Mouse (Mus musculus) spleen, adult 12 weeks (tissue): ENCODE data around the gene Rin2.

ENCODE experiments used
- DNase-seq: peaks from one replicate; pipeline ENCODE4 v3.0.0; 2022; ENCODE audit warnings: low spot score

The Rin2 gene

DNA sequence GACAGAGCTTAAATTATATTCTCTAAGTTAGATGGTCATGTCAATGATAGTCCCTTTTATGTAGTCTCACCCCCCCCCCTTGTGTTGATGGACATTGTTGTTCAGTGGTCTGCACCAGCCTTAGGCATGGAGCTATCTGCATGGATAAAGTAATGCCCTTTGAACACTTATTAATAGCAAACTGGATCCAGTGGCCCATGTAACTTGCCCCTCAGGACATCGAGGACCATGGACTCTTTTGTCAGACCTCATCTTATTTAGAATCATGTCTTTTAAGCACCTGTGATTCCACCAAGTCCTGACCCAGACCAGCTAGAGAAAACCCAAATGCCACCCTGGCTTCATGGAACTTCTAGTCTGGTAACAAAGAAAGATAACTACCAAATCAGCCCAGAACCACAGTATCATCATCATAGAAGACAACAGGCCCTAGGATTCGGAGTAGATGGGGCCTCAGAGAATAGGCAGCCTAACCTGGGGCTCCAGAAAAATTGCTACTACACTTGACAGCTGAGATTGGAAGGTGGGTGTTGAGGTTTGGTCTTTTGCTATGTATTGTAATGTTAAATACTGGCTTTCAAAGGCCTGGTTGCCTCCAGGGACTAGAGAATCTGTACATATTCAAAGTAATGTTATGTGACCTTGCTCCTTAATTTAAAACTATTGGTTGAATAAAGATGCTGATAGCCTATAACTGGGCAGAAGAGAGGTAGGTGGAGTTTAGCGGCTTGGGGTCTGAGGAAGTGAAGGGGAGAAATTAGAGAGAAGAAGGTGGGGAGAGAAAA is 113.7 kb downstream of the Rin2 start:
- no peak for DNase-seq

DNA sequence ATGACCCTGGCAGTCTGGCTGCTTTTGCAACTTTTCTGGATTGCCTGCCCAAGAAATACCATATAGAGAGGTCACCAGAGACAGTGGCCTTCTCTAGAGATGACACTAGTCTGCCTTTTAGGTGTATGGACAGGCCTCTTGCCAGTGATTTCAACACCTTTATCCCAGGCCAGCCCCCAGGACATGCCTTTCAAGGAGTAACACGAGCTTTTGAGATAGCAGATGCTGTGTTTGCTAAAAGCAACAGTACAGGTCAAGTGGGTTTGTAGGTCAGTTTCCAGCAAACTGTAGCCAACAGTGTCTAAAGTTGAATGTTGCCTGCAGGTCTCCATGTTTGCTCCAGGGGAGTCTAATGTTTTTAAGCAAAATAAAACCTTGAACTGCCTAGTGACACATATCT is 118.7 kb downstream of the Rin2 start:
- DNase-seq: no peak

DNA sequence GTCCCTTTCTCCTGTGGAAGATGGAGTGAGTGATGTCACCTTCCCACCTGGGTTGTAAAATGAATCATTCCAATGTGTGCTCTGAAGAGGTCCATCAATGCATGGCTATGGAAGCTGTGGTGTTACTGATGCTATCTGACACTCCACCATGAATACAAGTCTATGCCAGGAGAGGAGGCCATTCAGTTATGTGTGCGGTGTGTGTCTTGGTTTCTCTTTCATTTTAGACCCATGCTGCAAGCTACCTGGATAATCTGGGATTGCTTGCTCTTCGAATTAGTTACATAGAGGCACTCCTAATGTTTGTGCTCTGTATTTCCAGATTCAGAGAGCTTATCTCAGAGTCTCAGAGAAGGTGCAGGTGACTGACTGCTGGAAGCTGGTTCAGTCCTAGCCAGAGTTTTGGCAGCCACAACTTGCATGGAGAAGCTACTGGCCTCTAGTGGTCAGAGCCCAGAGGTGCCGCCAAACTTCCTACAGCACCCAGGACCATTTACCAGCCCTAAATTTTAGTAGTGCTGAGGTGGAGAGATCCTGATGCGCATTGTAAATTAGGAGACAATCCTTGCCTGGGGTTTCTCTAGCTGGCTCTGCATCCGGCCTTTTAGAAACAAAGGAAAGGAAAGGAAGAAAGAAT is 119.4 kb downstream of the Rin2 start:
- no peak for DNase-seq

DNA sequence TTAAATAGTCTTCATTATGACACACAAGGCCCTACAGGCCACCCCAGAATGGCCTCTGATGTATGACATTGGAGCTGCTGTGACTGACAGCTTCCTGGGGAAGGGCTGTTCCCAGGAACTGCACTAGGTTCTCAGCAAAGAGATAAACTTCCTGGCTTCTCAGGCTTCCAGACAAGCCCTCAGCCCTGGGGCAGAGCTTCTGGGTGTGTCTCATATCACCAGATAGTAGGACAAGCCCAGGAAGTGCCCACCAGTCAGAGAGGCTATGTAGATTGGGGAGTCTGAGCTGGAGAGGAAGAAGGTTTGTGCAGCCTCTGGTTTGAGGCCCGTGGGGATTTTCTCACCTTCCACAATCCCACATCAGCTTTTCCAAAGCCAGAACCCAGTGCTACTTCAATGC is 122.8 kb downstream of the Rin2 start:
- no peak for DNase-seq

DNA sequence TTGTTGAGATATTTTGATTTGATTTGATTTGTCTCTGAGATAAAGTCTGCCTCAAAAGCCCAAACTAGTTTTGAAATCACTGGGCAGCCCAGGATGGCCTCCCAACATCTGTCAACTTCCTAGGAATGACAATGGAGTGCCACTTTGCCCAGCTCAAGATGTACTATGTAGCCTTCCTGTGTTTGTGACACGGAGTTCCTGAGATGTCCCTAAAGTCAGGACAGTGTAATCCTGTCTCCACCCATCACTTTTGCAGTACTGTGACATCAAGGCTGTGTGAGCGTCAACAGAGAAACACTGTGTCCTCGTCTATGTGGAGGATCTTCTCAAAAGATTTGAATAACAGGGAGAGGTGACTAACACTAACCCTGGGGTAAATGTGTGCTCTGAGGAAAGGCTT is 123.9 kb downstream of the Rin2 start:
- DNase-seq: no peak

DNA sequence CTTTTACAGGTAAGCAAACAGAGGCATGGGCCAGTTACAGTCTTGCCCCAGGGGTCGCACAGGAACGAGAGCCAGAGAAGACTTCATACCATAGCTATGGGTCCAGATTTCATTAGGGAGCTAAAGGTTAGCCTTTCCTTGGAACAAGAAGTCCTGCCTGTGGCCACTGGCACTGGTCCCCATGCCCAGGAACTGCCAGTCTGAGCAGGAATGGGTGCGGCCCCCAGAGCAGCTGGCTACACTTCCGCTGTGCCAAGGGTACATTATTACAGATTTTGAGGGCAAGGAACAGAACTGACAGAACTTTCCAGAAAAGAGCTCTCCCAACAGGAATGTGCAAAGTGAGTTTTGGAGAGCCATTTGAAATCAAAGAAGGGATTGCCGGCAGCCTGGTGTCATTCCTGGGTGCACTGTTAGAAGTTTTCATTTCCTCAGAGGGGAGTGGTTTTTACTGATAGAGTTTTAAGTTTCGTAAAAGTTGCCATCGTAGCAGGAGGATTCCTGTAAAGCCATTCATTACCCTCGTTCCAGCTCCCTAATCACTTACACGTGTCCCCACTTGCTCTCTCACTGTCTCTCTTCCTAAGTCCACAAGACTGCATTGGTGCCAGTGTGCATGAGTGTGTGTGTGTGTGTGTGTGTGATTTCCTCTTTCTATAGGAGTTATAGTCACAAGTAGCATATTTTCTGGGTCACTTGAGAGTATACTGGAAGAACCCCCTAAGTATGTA is 126.5 kb downstream of the Rin2 start:
- no peak for DNase-seq

DNA sequence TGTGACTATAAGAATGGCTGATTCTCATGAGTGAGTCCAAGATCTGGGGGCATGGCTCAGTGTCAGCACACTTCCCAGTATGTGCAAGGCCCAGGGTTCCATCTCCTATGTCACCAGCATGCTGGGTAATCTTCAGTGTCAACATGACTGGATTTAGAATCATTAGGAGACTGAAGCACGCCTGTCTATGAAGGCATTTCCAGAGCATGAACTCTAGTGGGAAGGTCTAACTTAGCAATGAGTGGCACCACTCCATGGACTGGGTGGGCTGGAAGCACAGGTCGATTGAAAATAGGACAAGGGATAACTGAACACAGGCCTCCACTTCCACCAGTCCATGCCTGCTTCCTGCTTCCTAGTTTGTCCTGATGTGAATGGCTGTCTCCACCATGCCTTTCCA is 127.6 kb downstream of the Rin2 start:
- no peak for DNase-seq

DNA sequence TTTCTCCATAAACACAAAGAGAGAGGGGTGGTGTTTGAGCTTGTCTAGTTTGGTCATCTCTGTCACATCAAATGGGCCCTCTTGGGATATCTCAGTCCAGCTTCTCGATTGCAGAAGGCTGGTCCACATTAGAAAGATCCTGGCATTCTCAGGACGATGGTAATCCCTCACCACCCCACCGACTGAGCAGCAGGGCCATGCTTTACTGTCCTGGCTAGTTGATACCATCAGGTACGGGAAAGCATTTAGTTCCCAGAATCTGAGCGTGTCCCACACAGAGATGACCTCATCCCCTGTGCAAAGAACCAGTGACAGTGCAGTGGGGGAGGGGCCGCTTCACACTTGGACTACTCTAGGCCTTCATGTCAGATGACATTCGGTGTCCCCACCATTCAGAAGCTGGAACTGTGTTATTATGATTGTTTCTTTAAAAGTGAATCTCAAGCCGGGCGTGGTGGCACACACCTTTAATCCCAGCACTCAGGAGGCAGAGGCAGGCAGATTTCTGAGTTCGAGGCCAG is 128.9 kb downstream of the Rin2 start:
- no peak for DNase-seq

DNA sequence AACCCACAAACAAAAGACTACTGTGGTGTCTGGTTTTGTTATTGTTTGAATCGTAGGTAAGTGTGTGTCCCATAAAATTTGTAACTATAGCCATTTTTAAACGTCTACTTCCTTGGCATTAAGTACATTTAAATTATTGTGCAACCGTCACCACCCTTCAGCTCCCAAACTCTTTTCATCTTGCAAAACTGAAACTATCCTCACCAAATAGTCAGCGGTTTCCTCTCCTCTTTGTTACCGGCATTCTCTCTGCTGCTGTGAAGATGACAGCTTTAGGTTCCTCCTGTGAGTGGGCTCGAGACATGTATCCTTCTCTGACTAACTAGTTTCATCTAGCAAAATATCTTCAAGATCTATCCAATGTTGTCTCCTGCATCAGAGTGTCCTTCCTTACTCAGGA is 129.5 kb downstream of the Rin2 start:
- DNase-seq: no peak

DNA sequence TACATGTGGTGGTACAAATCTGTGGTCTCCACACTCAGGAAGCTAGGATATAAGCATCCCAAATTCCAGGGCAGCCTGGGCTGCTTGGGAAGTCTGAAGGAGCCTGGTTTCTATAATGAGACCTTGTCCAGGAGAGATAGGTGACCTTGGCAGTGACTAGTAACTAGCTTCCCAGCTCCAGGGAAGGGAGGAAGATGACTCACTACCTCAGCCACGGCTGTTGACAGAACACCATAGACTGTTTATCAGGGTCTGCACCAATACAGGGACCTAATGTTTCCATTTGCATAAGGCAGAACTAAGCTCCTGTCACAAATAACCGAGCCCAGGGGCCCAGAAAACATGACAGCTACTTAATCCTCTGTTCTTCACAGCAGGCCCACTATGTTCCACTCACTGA is 132.3 kb downstream of the Rin2 start:
- DNase-seq: no peak

DNA sequence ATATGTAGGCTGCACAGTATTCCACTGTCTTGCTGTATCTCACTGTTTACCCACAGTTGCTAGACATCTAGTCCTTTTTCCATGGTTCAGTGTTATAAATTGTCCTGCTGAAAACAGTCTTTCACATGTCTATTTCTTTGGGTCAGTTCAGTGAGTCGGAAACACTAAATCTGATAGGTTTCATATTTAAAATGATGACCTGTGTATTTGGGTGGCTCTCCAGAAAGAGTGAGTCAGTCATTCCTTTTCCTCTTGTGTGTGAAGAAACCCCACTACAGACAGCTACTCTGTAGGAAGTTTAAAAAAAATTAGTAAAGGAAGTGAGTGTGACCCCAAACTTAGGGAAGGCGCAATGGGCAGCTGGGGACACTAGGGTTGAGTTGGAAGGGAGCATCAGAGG is 133.2 kb downstream of the Rin2 start:
- DNase-seq: no peak

DNA sequence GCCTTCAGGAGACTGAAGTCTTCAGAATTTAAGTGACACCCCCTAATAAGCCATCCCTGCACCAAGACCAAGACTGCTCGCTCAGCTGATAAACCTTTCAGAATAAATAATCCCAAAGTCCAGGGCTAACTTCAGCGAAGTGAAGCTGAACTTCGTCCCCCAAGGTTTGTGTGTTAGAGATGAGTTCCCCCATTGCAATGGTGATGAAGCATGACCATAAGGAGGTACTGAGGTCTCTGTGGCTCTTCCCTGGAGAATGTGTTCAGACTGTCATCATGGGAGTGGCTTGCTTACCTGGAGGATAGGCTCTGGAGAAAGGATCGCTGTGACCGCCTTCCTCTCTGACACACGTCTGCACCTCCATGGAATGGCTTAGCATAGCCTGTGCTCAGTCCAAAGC is 133.7 kb downstream of the Rin2 start:
- DNase-seq: no peak

DNA sequence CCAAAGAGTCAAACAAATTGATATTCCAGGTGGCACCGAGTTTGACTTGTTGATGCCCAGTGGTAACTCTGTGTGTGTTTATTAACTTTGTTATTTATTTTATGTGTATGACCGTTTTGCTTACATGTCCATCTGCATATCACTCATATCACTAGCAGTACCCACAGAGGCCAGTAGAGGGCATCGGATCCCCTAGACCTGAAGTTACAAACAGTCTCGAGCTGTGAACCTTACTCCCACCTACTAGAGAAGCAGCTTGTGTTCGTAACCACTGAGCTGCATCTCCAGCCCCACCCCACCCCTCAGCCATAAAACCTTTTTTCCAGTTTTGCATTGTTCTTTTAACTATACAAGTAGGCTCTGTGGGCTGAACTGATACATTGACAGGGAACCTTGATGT is 135.7 kb downstream of the Rin2 start:
- DNase-seq: no peak

DNA sequence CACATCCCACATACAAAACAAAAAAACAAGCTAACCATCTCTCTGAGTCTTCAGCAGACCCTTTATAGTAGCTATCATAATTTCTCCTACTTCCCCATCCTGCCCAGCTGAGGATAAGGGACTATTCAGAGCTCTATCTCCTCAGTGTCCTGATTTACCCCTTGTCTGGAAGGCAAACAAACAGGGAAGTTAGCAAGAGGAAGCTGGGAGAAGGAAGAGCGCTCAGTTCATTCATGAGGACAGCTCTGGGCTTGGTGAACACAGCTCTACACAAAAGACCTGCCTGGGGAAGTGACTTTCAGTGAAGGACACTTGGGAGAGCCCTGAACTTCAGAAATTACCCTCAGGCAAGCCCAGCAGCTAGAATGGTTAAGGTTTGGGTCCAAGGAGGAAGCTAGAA is 137.8 kb downstream of the Rin2 start:
- no peak for DNase-seq

DNA sequence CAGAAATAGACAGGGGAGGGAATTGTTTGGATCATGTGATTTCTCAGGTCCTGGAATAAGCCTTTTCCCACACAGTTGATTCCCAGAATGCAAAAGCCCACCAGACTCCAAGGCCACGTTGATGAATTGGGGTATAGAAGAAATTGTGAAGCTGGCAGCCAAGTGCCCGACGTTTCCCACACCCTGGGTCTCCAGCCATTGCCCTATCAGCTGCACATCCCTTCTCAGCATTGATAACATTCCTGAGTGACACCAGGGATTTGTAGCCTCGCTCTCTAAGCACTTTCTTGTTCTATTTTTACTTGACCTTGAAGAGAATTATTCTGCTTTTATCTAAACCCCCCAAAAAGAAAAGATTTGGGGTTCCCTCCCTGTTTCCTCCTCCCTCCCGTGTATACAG is 142.2 kb downstream of the Rin2 start:
- DNase-seq: no peak

DNA sequence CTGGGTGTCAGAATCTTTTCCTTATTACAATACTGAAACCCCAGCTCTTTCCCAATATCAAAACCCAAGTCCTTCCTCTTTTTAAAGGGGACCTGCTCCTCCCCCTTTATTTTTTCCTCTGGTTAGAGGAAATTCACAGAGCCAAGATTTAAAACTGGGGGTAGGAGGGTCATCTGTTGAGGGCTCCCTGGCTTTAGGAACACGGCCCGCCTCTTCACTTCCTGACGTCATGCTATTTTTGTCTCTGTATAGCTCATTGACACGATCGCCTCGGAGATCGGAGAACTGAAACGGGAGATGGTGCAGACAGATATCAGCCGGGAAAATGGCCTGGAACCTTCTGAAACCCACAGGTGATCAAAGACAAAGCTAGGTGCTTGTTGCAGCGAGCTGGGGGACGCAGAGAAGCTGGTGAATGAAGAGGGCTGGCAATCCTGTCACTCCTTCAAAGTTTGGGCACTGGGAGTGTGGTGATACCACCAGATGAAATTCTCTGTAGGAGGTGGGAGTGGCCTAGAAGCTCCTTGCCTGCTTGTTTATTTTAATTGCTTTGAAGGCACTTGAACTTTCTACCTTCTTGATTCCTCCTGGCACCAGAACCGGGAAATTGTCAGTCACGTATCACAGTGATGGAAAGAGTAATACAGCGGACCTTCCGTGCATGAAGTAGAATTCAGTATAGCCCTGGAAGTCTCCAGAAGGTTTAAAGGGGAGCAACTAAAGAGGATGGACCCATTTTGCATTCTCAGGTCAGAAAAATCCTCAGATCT is 147.2 kb downstream of the Rin2 start:
- DNase-seq: no peak

DNA sequence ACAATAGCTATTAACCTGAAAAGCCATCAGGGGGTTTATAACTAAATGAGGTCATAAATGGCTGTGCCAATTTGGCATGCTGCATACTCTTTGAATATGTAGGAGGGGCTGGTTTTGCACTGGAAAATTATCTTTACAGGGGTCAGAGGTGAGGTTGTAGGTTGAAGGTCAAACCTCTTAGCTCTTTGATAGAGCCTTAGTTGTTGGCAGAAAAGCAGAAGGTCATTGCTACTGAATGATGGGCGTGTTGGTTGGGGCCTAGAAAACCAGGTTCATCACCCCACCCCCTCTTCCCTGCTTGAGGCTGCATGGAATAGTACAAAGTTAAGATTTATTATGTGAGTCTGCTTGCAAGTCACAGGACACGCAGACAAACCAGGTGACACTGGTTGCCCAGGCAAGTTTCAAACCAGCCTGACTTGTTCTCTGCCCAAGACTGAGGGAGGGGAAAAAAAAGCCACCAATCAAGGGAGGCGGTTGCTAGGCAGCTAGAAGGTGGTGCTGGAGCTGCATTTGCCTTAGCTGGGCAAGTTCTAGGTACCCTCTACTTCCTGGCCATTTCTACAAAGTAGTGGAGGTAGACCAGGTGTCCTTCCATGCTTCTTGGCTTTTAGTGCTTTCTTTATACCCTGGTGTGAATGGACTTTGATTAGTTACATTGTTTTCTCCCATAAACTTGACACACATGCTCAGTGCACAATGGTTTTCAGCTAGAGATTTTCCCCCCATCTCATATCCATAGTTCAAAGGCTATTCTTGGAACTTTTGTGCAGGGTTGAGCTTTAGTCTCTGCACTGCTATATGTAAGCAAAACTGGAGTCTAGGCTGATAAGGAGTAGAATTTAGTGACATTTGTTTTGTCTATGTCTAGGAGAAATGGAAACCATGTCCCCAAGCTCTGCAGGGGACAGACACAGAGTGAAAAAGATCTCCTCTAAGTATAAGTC is 148.0 kb downstream of the Rin2 start:
- no peak for DNase-seq

DNA sequence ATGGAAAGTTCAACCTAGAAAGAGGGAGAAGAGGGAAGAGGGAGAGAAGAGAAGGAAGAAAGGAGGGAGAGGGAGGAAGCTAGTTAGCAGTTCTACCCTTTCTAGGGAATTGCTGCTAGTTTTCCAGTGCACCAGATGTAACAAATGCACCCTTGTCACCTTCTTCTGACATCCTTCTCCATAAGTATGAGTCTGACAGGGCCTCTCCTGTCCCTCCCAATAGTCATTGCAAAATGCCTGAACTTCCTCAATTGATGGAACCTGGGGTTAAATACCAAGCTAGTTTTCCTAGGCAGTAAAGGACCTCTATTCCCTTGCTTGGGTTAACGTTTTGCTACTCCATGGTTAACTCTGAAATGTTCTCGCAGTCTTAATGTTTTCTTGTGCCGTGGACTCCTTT is 149.7 kb downstream of the Rin2 start:
- no peak for DNase-seq

DNA sequence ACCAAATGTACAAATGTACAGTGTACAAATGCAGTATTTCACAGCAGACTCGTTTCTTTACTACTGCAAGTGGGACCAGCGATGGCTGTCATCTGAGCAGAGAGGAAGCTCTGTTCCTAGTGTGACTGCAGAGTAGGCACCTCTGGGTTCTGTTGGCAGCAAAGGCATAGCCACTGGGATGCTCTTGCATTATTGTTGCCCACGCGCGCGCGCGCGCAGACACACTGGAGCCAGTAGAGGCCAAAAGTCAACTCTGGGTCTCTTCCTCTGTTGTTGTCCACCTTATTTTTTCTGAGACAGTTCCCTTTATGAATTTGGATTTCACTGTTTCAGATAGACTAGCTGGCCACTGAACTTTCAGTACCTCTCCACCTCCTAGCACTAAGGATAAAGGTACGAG is 150.2 kb downstream of the Rin2 start:
- DNase-seq: no peak

DNA sequence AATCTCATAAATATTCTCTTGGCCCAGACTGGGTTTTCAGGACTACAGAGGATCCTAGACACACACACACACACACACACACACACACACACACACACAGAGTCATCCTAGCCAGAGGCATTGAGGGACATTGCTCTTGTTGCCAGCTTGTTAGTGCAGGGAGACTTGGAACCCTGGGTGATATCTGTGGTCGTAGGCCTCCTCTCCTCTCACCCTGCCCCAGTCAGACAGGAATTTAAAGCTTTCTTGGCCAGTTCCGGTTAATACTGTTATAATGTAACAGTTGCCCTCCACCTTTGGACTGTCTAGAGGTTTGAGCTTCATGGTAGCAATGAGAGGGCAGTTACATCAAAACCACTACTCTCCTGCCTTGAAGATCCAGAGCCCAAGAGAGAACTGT is 152.9 kb downstream of the Rin2 start:
- no peak for DNase-seq

DNA sequence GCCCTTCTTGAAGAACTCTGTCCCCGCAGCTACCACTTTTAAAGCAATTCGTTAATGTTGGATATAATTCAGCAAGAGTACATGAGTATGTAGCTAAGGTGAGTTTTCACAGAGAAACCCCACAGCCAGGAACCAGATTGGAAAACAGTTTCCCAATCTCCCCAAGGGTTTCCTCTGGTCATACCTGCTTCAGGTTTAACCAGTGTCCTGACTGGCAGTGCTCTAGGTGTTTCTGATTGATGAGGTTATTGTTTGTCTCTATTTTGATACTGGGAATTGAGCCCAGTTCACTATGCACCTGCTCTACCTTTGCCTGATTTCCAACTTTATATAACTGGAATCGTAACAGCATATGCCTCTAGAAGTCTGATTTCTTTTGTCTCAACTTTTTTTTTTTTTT is 153.6 kb downstream of the Rin2 start:
- DNase-seq: no peak
